Comparison of ENCODE assay signal across 8 mouse cellular contexts in genomic region chr1:66861764-66862672, GRCm38 (mm10). TPM values are rescaled to one million over a fixed set of nuclear protein-coding genes. Genes with fewer than 3 reads are reported as not detected.
A peak's percentile ranks its signal among the peaks of the same experiment; 100 is the strongest.
DNase-seq lines count a peak whose midpoint lies in the region; ATAC-seq and TF ChIP-seq lines count a peak whose summit lies in the region.

No protein-coding gene starts in this region.

- no peaks in the 10 kb centered on the region; the same call in 1 of the 2 replicates for H3K4me1 ChIP-seq in bone marrow, adult 2 months (ENCODE audit: control insufficient read depth, insufficient read depth, low read length)
- peaks cover 33% of the 10 kb centered on the region for H3K4me1 ChIP-seq in heart, embryonic 16.5 days (ENCODE audit: control insufficient read depth, insufficient read depth, low read length)
- H3K4me1 ChIP-seq in liver, embryonic 15.5 days (replicated peaks), result peaks cover 27% of the 10 kb centered on the region

- no peaks in the 10 kb centered on the region for H3K27me3 ChIP-seq in heart, embryonic 16.5 days (ENCODE audit: control insufficient read depth, insufficient read depth, low read length)
- no peaks in the 10 kb centered on the region for H3K27me3 ChIP-seq in liver, embryonic 15.5 days

- peak overlapping the region; percentile 78 for H3K4me2 ChIP-seq in heart, embryonic 16.5 days (ENCODE audit: low read depth, low read length)
- peak overlapping the region; percentile 89 for H3K4me2 ChIP-seq in liver, embryonic 15.5 days

- no peak for TF ChIP-seq CTCF in layer of hippocampus, adult 2 months (conservative IDR thresholded peaks at IDR 0.05)
- TF ChIP-seq CTCF in bone marrow, adult 2 months (IDR thresholded peaks at IDR 0.05; ENCODE audit: control insufficient read depth, insufficient read depth, low read length), result no peak

- peak overlapping the region; percentile 100 for H3K9ac ChIP-seq in heart, embryonic 16.5 days (ENCODE audit: low read length)
- peak overlapping the region; percentile 91 for H3K9ac ChIP-seq in liver, embryonic 15.5 days

- TF ChIP-seq POLR2A in bone marrow, adult 2 months (IDR thresholded peaks at IDR 0.05; ENCODE audit: borderline replicate concordance, control insufficient read depth, low read depth, low read length), result no peak

- DNase-seq in layer of hippocampus, adult 2 months (ENCODE audit: low spot score in 2 of 2), result no peak
- no peak for DNase-seq in layer of hippocampus, postnatal 10 days (ENCODE audit: low spot score in 2 of 2)
- DNase-seq in ovary, adult 18-20 months (ENCODE audit: low spot score), result no peak
- DNase-seq in cerebellum, adult 8-10 months, result no peak
- no peak for DNase-seq in left cerebral cortex, postnatal 10 days (ENCODE audit: extremely low spot score in 1 of 2, low spot score in 2 of 2)

- intact Hi-C loops in left cerebral cortex, postnatal 10 days (cut with DNase I), result no loop called here

- H3K4me3 ChIP-seq in layer of hippocampus, adult 2 months, result peak overlapping the region; percentile 78
- H3K4me3 ChIP-seq in bone marrow, adult 2 months (replicated peaks; ENCODE audit: control insufficient read depth, low read depth, low read length), result peak overlapping the region; percentile 83
- H3K4me3 ChIP-seq in heart, embryonic 16.5 days (ENCODE audit: low read length), result peak overlapping the region; percentile 97
- peak overlapping the region; percentile 96 for H3K4me3 ChIP-seq in liver, embryonic 15.5 days (replicated peaks)

- 24% methylated on average over 14 of the region's 14 CpGs for WGBS in bone marrow, adult 2 months
- 22% methylated on average over 14 of the region's 14 CpGs for WGBS in heart, embryonic 16.5 days
- 31% methylated on average over 14 of the region's 14 CpGs for WGBS in liver, embryonic 15.5 days (ENCODE audit: insufficient replicate concordance)

- H3K36me3 ChIP-seq in heart, embryonic 16.5 days (ENCODE audit: control insufficient read depth, insufficient read depth), result peaks cover 22% of the 10 kb centered on the region
- peaks cover 14% of the 10 kb centered on the region for H3K36me3 ChIP-seq in liver, embryonic 15.5 days (replicated peaks)

- peak overlapping the region; percentile 88 for H3K27ac ChIP-seq in layer of hippocampus, adult 2 months
- H3K27ac ChIP-seq in bone marrow, adult 2 months (ENCODE audit: control insufficient read depth, insufficient read depth, low read depth, low read length, poor library complexity), result no peak overlapping the region
- peak overlapping the region; percentile 100 for H3K27ac ChIP-seq in heart, embryonic 16.5 days (ENCODE audit: low read length)
- peak overlapping the region; percentile 93 for H3K27ac ChIP-seq in liver, embryonic 15.5 days (replicated peaks)

- no peaks in the 10 kb centered on the region for H3K9me3 ChIP-seq in heart, embryonic 16.5 days (replicated peaks; ENCODE audit: control insufficient read depth, low read length)
- no peaks in the 10 kb centered on the region for H3K9me3 ChIP-seq in liver, embryonic 15.5 days (replicated peaks)

- ATAC-seq in heart, embryonic 16.5 days (replicated peaks; ENCODE audit: extremely low read depth, insufficient read depth, low FRiP score), result no peak
- ATAC-seq in liver, embryonic 15.5 days (ENCODE audit: insufficient read depth), result no peak

RNA-seq across cellular contexts. Expression of gene Acadl, which starts 1.1 kb away (rescaled TPM):
- total RNA-seq in layer of hippocampus, adult 2 months (2021), result 10 to 100 TPM; 31.7 to 33.0 TPM
- 10 to 100 TPM; 38.1 to 42.5 TPM for total RNA-seq in layer of hippocampus, postnatal 10 days (2021)
- polyA plus RNA-seq in bone marrow, adult 2 months (2011; ENCODE audit: insufficient read depth, insufficient read length, low replicate concordance, missing spikeins), result 36.3 and 42.7 TPM in 2 replicates
- polyA plus RNA-seq in heart, embryonic 16.5 days (2015; fragmentation: Nextera tagmentation; extraction: Ambion mirVana), result 864 and 927 TPM in 2 replicates
- 140 and 145 TPM in 2 replicates for polyA plus RNA-seq in liver, embryonic 15.5 days (2015; fragmentation: Nextera tagmentation; extraction: Ambion mirVana)
- 10 to 100 TPM; 28.5 to 29.4 TPM for total RNA-seq in left cerebral cortex, postnatal 10 days (2021)

RNA-seq across cellular contexts. Expression of gene Kansl1l, which starts 44.7 kb away (rescaled TPM):
- 10 to 100 TPM; 20.3 TPM for total RNA-seq in layer of hippocampus, adult 2 months (2021)
- total RNA-seq in layer of hippocampus, postnatal 10 days (2021), result 10 to 100 TPM; 13.8 to 14.0 TPM
- 3.6 and 5.0 TPM in 2 replicates for polyA plus RNA-seq in bone marrow, adult 2 months (2011; ENCODE audit: insufficient read depth, insufficient read length, low replicate concordance, missing spikeins)
- 11.6 and 13.1 TPM in 2 replicates for polyA plus RNA-seq in heart, embryonic 16.5 days (2015; fragmentation: Nextera tagmentation; extraction: Ambion mirVana)
- 3.3 and 3.9 TPM in 2 replicates for polyA plus RNA-seq in liver, embryonic 15.5 days (2015; fragmentation: Nextera tagmentation; extraction: Ambion mirVana)
- total RNA-seq in left cerebral cortex, postnatal 10 days (2021), result 10 to 100 TPM in 1 of 2 experiments, 1 to 10 TPM in 1; 9.5 to 12.1 TPM
